Mouse (Mus musculus): ENCODE data around the gene Gm7247. TPM values are rescaled to one million over a fixed set of nuclear protein-coding genes. Genes with fewer than 3 reads are reported as not detected.

The Gm7247 gene
- not detected for polyA plus RNA-seq (2014; fragmentation: Illumina TruSeq; extraction: RNeasy Lipid Tissue Mini Kit (QIAGEN cat#74804))

DNA sequence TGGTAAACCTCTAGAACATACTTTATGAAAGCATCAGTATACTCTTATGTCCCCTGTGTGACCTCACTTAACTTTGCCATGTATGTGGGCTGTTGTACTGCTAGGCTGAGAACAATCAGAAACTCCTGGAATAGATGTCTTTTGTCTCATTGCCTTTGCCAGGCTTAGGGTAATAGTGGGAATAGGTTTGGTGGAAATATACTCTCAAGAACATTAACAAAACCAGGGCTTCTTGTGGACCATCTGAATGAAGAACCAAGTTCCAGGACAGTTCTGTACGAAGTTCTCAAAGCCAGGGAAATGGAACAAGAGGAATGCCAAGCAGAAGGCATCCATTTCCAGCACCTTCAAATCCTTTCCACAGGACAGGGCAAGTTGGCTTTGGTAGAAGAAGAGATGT lies at the start of gene Gm7247:
TSS of gene Gm7247 (plus strand) at position 301 of the 400 bp plus-strand sequence.

DNA sequence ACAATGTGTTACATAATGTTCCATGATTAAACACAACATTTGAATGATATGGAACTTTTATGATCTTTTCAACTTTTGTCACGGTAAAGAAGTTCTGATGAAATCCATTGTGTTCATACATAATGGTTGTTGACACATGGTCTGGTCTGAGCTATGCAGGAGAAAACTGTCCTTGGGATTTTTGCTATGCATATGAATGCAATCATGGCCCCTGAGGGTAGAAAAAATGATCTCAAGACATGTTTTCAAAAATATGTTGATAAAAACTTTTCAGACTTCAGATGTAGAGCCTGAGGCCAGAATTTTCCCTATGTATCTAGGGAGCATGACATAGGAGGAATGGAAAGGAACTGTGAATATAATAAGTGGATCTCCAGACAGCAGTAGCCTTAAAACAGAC lies 49.0 kb downstream of the Gm7247 start, which contains the start of gene Vmn2r88:
TSS of gene Vmn2r88 (plus strand) at position 301 of the 400 bp plus-strand sequence.

DNA sequence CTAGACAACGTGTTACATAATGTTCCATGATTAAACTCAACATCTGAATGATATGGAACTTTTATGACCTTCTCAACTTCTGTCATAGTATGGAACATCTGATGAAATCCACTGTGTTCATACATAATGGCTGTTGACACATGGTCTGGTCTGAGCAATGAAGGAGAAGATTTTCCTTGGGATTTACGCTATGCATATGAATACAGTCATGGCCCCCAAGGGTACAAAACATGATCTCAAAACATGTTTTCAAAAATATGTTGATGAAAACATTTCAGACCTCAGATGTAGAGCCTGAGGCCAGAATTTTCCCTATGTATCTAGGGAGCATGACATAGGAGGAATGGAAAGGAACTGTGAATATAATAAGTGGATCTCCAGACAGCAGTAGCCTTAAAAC lies 90.0 kb downstream of the Gm7247 start, which contains the start of gene Vmn2r89:
TSS of gene Vmn2r89 (plus strand) at position 301 of the 400 bp plus-strand sequence.

DNA sequence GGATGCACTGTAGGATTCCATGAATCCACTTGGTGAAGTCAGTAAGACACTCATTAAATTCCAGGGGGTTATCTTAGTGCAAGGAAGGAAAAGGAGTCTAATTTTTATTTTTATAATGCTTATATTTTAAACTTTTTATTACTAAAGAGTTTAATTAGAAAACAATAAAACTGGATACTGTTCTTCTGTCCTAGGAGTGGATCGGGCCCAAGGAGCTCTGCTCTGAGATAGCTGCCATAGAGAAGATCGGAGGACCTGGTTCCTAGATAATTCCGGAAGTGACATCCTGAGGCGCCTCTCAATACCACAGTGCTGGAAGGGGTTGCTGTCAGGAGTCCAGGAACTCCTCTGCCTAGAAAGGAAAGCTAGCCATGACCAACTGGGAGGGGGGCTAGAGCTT lies 190.9 kb downstream of the Gm7247 start, which contains the start of gene Gm5622:
TSS of gene Gm5622 (plus strand) at position 301 of the 400 bp plus-strand sequence.

DNA sequence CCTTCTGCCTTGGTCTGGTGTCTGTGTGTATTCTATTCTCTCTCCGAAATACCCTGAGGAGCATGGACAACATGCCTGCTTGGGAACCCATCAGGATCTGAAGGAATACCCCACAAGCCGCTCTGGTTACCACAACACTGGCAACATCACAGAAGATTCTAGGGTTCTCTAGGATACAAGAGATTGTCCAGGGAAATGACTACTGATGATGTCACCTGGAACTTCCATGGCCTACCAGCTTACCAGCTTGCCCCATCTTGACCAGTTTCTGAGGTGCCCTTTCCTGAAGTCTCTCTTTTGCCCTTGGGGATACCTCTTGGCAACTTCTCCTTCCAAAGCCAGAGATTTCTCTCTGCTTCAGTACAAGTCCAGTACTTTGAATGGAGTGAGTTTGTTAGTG lies 212.4 kb downstream of the Gm7247 start, which contains the start of gene Gm17175:
TSS of gene Gm17175 (minus strand) at position 101 of the 400 bp plus-strand sequence.

DNA sequence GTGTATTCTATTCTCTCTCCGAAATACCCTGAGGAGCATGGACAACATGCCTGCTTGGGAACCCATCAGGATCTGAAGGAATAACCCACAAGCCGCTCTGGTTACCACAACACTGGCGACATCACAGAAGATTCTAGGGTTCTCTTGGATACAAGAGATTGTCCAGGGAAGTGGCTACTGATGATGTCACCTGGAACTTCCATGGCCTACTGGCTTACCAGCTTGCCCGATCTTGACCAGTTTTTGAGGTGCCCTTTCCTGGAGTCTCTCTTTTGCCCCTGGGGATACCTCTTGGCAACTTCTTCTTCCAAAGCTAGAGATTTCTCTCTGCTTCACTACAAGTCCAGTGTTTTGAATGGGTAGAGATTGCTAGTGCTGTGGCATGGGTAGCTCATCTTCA lies 230.5 kb downstream of the Gm7247 start, which contains the start of gene Gm17174:
TSS of gene Gm17174 (minus strand) at position 101 of the 400 bp plus-strand sequence.

DNA sequence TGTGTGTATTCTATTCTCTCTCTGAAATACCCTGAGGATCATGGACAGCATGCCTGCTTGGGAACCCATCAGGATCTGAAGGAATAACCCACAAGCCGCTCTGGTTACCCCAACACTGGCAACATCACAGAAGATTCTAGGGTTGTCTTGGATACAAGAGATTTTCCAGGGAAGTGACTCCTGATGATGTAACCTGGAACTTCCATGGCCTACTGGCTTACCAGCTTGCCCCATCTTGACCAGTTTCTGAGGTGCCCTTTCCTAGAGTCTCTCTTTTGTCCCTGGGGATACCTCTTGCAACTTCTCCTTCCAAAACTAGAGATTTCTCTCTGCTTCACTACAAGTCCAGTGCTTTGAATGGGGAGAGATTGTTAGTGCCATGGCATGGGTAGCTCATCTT lies 249.7 kb downstream of the Gm7247 start, which contains the start of gene Gm17078:
TSS of gene Gm17078 (minus strand) at position 101 of the 400 bp plus-strand sequence.

Other genes with a start within 250 kb of the Gm7247 start
- gene Eddm3b, start 247.3 kb upstream of the Gm7247 start, polyA plus RNA-seq (2014; fragmentation: Illumina TruSeq; extraction: RNeasy Lipid Tissue Mini Kit (QIAGEN cat#74804)): 0.54 TPM
- 5.0 TPM for gene Rnase6, start 237.8 kb upstream of the Gm7247 start, polyA plus RNA-seq (2014; fragmentation: Illumina TruSeq; extraction: RNeasy Lipid Tissue Mini Kit (QIAGEN cat#74804))
- 1.7 TPM for gene Rnase1, start 215.0 kb upstream of the Gm7247 start, polyA plus RNA-seq (2014; fragmentation: Illumina TruSeq; extraction: RNeasy Lipid Tissue Mini Kit (QIAGEN cat#74804))
- not detected for gene Rnase2b, start 199.5 kb upstream of the Gm7247 start, polyA plus RNA-seq (2014; fragmentation: Illumina TruSeq; extraction: RNeasy Lipid Tissue Mini Kit (QIAGEN cat#74804))
- gene Ang2, start 162.6 kb upstream of the Gm7247 start, polyA plus RNA-seq (2014; fragmentation: Illumina TruSeq; extraction: RNeasy Lipid Tissue Mini Kit (QIAGEN cat#74804)): not detected
- not detected for gene Ear14, start 158.4 kb upstream of the Gm7247 start, polyA plus RNA-seq (2014; fragmentation: Illumina TruSeq; extraction: RNeasy Lipid Tissue Mini Kit (QIAGEN cat#74804))
- not detected for gene Rnase2a, start 105.6 kb upstream of the Gm7247 start, polyA plus RNA-seq (2014; fragmentation: Illumina TruSeq; extraction: RNeasy Lipid Tissue Mini Kit (QIAGEN cat#74804))
- gene Vmn2r88, start 49.1 kb downstream of the Gm7247 start, polyA plus RNA-seq (2014; fragmentation: Illumina TruSeq; extraction: RNeasy Lipid Tissue Mini Kit (QIAGEN cat#74804)): not detected
- gene Vmn2r89, start 90.1 kb downstream of the Gm7247 start, polyA plus RNA-seq (2014; fragmentation: Illumina TruSeq; extraction: RNeasy Lipid Tissue Mini Kit (QIAGEN cat#74804)): not detected
- gene Gm5622, start 191.0 kb downstream of the Gm7247 start, polyA plus RNA-seq (2014; fragmentation: Illumina TruSeq; extraction: RNeasy Lipid Tissue Mini Kit (QIAGEN cat#74804)): not detected
- not detected for gene Gm17175, start 212.3 kb downstream of the Gm7247 start, polyA plus RNA-seq (2014; fragmentation: Illumina TruSeq; extraction: RNeasy Lipid Tissue Mini Kit (QIAGEN cat#74804))
- not detected for gene Gm17174, start 230.4 kb downstream of the Gm7247 start, polyA plus RNA-seq (2014; fragmentation: Illumina TruSeq; extraction: RNeasy Lipid Tissue Mini Kit (QIAGEN cat#74804))
- not detected for gene Gm17078, start 249.6 kb downstream of the Gm7247 start, polyA plus RNA-seq (2014; fragmentation: Illumina TruSeq; extraction: RNeasy Lipid Tissue Mini Kit (QIAGEN cat#74804))

Data from ovary, adult 10 weeks (tissue).